Mouse (Mus musculus): ENCODE measurements around the gene Sinhcaf. TPM values are rescaled to one million over a fixed set of nuclear protein-coding genes. Genes with fewer than 3 reads are reported as not detected.
A peak's percentile ranks its signal among the peaks of the same experiment; 100 is the strongest.

The Sinhcaf gene
- total and polyA plus RNA-seq, 2 experiments from 2014 or later, result 9.3 to 10.4 TPM

- Histone ChIP-seq H3K4me1 (ENCODE audit: insufficient read depth, low read length) (no peaks in the 10 kb centered on the region), H3K9ac (replicated peaks; ENCODE audit: low read length, poor library complexity, severe bottlenecking) (no peak overlapping the region), H3K4me2 (ENCODE audit: low read depth, low read length, poor library complexity, severe bottlenecking) (no peak overlapping the region), H3K4me3 (ENCODE audit: low read depth, low read length) (no peak overlapping the region), H3K27ac (ENCODE audit: low read depth, low read length) (no peak overlapping the region), H3K27me3 (ENCODE audit: insufficient read depth, low read length) (no peaks in the 10 kb centered on the region), H3K36me3 (ENCODE audit: insufficient read depth, low read length) (no peaks in the 10 kb centered on the region), H3K9me3 (ENCODE audit: low read length) (no peaks in the 10 kb centered on the region)
- DNase-seq (ENCODE audit: low spot score), result no peak
- TF ChIP-seq CTCF (IDR thresholded peaks at IDR 0.05), result no peak
- no peak for ATAC-seq (ENCODE audit: low FRiP score)
- WGBS, result 52% methylated on average over 1 of the region's 1 CpGs
Measured at GRCm38 (mm10) chr6:148961285-148961684, 15.0 kb upstream of the Sinhcaf start.

- no peak overlapping the region for H3K4me3 ChIP-seq (ENCODE audit: low read depth, low read length)
- ATAC-seq (ENCODE audit: low FRiP score) (no peak), DNase-seq (ENCODE audit: low spot score) (no peak)
- TF ChIP-seq CTCF (IDR thresholded peaks at IDR 0.05), result no peak
- no peaks in the 10 kb centered on the region for H3K27me3 ChIP-seq (ENCODE audit: insufficient read depth, low read length)
- no peak overlapping the region for H3K9ac ChIP-seq (replicated peaks; ENCODE audit: low read length, poor library complexity, severe bottlenecking)
- H3K9me3 ChIP-seq (ENCODE audit: low read length), result no peaks in the 10 kb centered on the region
- WGBS, result 68% methylated on average over 4 of the region's 4 CpGs
- H3K4me2 ChIP-seq (ENCODE audit: low read depth, low read length, poor library complexity, severe bottlenecking), result no peak overlapping the region
- no peak overlapping the region for H3K27ac ChIP-seq (ENCODE audit: low read depth, low read length)
- no peaks in the 10 kb centered on the region for H3K36me3 ChIP-seq (ENCODE audit: insufficient read depth, low read length)
- H3K4me1 ChIP-seq (ENCODE audit: insufficient read depth, low read length), result no peaks in the 10 kb centered on the region
Measured at GRCm38 (mm10) chr6:148959540-148960238, 13.4 kb upstream of the Sinhcaf start.

GRCm38 (mm10) chr6:148958712-148959111 is 12.4 kb upstream of the Sinhcaf start:
- H3K27me3 ChIP-seq (ENCODE audit: insufficient read depth, low read length), result no peaks in the 10 kb centered on the region
- no peak overlapping the region for H3K9ac ChIP-seq (replicated peaks; ENCODE audit: low read length, poor library complexity, severe bottlenecking)
- no peak overlapping the region for H3K4me3 ChIP-seq (ENCODE audit: low read depth, low read length)
- no peak for ATAC-seq (ENCODE audit: low FRiP score)
- WGBS, result 96% methylated on average over 1 of the region's 1 CpGs
- H3K4me2 ChIP-seq (ENCODE audit: low read depth, low read length, poor library complexity, severe bottlenecking), result no peak overlapping the region
- no peaks in the 10 kb centered on the region for H3K9me3 ChIP-seq (ENCODE audit: low read length)
- no peaks in the 10 kb centered on the region for H3K36me3 ChIP-seq (ENCODE audit: insufficient read depth, low read length)
- no peak for DNase-seq (ENCODE audit: low spot score)
- H3K4me1 ChIP-seq (ENCODE audit: insufficient read depth, low read length), result no peaks in the 10 kb centered on the region
- no peak for TF ChIP-seq CTCF (IDR thresholded peaks at IDR 0.05)
- H3K27ac ChIP-seq (ENCODE audit: low read depth, low read length), result no peak overlapping the region

GRCm38 (mm10) chr6:148957046-148957445 is 10.8 kb upstream of the Sinhcaf start:
- TF ChIP-seq CTCF (IDR thresholded peaks at IDR 0.05), result no peak
- Histone ChIP-seq H3K4me2 (ENCODE audit: low read depth, low read length, poor library complexity, severe bottlenecking) (no peak overlapping the region), H3K36me3 (ENCODE audit: insufficient read depth, low read length) (no peaks in the 10 kb centered on the region), H3K27ac (ENCODE audit: low read depth, low read length) (no peak overlapping the region), H3K4me3 (ENCODE audit: low read depth, low read length) (no peak overlapping the region), H3K9ac (replicated peaks; ENCODE audit: low read length, poor library complexity, severe bottlenecking) (no peak overlapping the region), H3K4me1 (ENCODE audit: insufficient read depth, low read length) (no peaks in the 10 kb centered on the region), H3K9me3 (ENCODE audit: low read length) (no peaks in the 10 kb centered on the region), H3K27me3 (ENCODE audit: insufficient read depth, low read length) (no peaks in the 10 kb centered on the region)
- ATAC-seq (ENCODE audit: low FRiP score), result no peak
- no peak for DNase-seq (ENCODE audit: low spot score)
- 71% methylated on average over 3 of the region's 3 CpGs for WGBS

GRCm38 (mm10) chr6:148955641-148956420 is 9.6 kb upstream of the Sinhcaf start:
- ATAC-seq (ENCODE audit: low FRiP score), result no peak

GRCm38 (mm10) chr6:148946881-148947405 is 676 bp upstream of the Sinhcaf start:
- ATAC-seq (ENCODE audit: low FRiP score), result no peak
- peak overlapping the region; percentile 50; the same call in 1 of the 2 replicates for H3K9ac ChIP-seq (replicated peaks; ENCODE audit: low read length, poor library complexity, severe bottlenecking)
- no peaks in the 10 kb centered on the region for H3K27me3 ChIP-seq (ENCODE audit: insufficient read depth, low read length)
- H3K27ac ChIP-seq (ENCODE audit: low read depth, low read length), result 0 out of 2 replicates have a peak overlapping the region, but pooled peaks have one; percentile 26
- DNase-seq (ENCODE audit: low spot score), result peak; percentile 4
- H3K4me1 ChIP-seq (ENCODE audit: insufficient read depth, low read length), result 0 out of 2 replicates have a peak, but pooled peaks cover 3% of the 10 kb centered on the region
- H3K4me3 ChIP-seq (ENCODE audit: low read depth, low read length), result peak overlapping the region; percentile 81
- H3K9me3 ChIP-seq (ENCODE audit: low read length), result no peaks in the 10 kb centered on the region
- peak overlapping the region; percentile 97 for H3K4me2 ChIP-seq (ENCODE audit: low read depth, low read length, poor library complexity, severe bottlenecking)
- TF ChIP-seq CTCF (IDR thresholded peaks at IDR 0.05), result no peak
- 24% methylated on average over 11 of the region's 11 CpGs for WGBS
- H3K36me3 ChIP-seq (ENCODE audit: insufficient read depth, low read length), result no peaks in the 10 kb centered on the region

More at GRCm38 (mm10) chr6:148955641-148956420, 9.6 kb upstream of the Sinhcaf start:
- no peak for TF ChIP-seq CTCF (IDR thresholded peaks at IDR 0.05)
- H3K4me3 ChIP-seq (ENCODE audit: low read depth, low read length), result no peak overlapping the region
- no peak overlapping the region for H3K27ac ChIP-seq (ENCODE audit: low read depth, low read length)
- H3K27me3 ChIP-seq (ENCODE audit: insufficient read depth, low read length), result no peaks in the 10 kb centered on the region
- H3K9ac ChIP-seq (replicated peaks; ENCODE audit: low read length, poor library complexity, severe bottlenecking), result no peak overlapping the region
- H3K4me2 ChIP-seq (ENCODE audit: low read depth, low read length, poor library complexity, severe bottlenecking), result no peak overlapping the region
- no peaks in the 10 kb centered on the region for H3K4me1 ChIP-seq (ENCODE audit: insufficient read depth, low read length)
- no peaks in the 10 kb centered on the region for H3K36me3 ChIP-seq (ENCODE audit: insufficient read depth, low read length)
- H3K9me3 ChIP-seq (ENCODE audit: low read length), result no peaks in the 10 kb centered on the region
- no peak for DNase-seq (ENCODE audit: low spot score)
